Mouse (Mus musculus) bone marrow, adult 2 months (tissue): ENCODE measurements around the gene Ccr7.

Experiments used
- CTCF ChIP-seq: fragments of 200-500 bp; IDR thresholded peaks from 2 replicates; pipeline ENCODE4 v1.5.1; 2011; ENCODE audit warnings: low read length, control low read depth; ENCODE audit not compliant: control insufficient read depth, insufficient read depth
- POLR2A ChIP-seq: fragments of 200-500 bp; IDR thresholded peaks from 2 replicates; pipeline ENCODE4 v1.6.1; 2011; ENCODE audit warnings: low read depth, mild to moderate bottlenecking, control low read depth, low read length, borderline replicate concordance; ENCODE audit not compliant: control insufficient read depth

GRCm38 (mm10) chr11:99170005-99170404, 15.1 kb upstream of the Ccr7 start:
- TF ChIP-seq CTCF (no peak), POLR2A (no peak)
